Mouse (Mus musculus) midbrain, embryonic 13.5 days (tissue): ENCODE results near the gene Polr3gl. TPM values are rescaled to one million over a fixed set of nuclear protein-coding genes. Genes with fewer than 3 reads are reported as not detected.

Experiments used
- ATAC-seq: fragments of 200-750 bp; cut with Nextera tagmentation; 2 replicates; pipeline ENCODE4 v1.8.0; 2017; ENCODE audit warnings: mild to moderate bottlenecking, moderate TSS enrichment, moderate library complexity
- H3K27ac ChIP-seq: fragments of 300-500 bp; sonication (generic); 2 replicates; pipeline ENCODE4 v1.5.1; 2015; ENCODE audit warnings: inconsistent platforms, mild to moderate bottlenecking, moderate library complexity
- H3K27me3 ChIP-seq: fragments of 300-500 bp; sonication (generic); 2 replicates; pipeline ENCODE4 v1.6.1; 2015; ENCODE audit warnings: mild to moderate bottlenecking, inconsistent platforms
- H3K36me3 ChIP-seq: fragments of 300-500 bp; sonication (generic); 2 replicates; pipeline ENCODE4 v1.6.1; 2015; ENCODE audit warnings: mild to moderate bottlenecking, inconsistent platforms
- H3K4me1 ChIP-seq: fragments of 300-500 bp; sonication (generic); replicated peaks from 2 replicates; pipeline ENCODE4 v1.6.1; 2015; ENCODE audit warnings: inconsistent platforms
- H3K4me2 ChIP-seq: fragments of 300-500 bp; sonication (generic); replicated peaks from 2 replicates; pipeline ENCODE4 v1.6.1; 2015; ENCODE audit warnings: moderate library complexity, mild to moderate bottlenecking, inconsistent platforms
- H3K4me3 ChIP-seq: fragments of 300-500 bp; sonication (generic); replicated peaks from 2 replicates; pipeline ENCODE4 v1.5.1; 2015; ENCODE audit warnings: mild to moderate bottlenecking, inconsistent platforms
- H3K9ac ChIP-seq: fragments of 300-500 bp; sonication (generic); replicated peaks from 2 replicates; pipeline ENCODE4 v1.6.1; 2015; ENCODE audit warnings: mild to moderate bottlenecking, inconsistent platforms
- H3K9me3 ChIP-seq: fragments of 300-500 bp; sonication (generic); 2 replicates; pipeline ENCODE4 v1.6.1; 2016; ENCODE audit warnings: mild to moderate bottlenecking, inconsistent platforms
- WGBS: fragments of 180-500 bp; shearing (Covaris S2); methylation state at CpG from one replicate; pipeline ENCODE4 v1.1.7; 2015; 5-methylcytosine and 5-hydroxymethylcytosine counted together
- polyA plus RNA-seq: library from polyadenylated mRNA; unstranded; fragments of >200 nt; fragmentation: Nextera tagmentation; extraction: Ambion mirVana; gene quantifications from 2 replicates; pipeline ENCODE4 v1.2.1, GENCODE M21; 2015

Polr3gl gene
- polyA plus RNA-seq = 41.1 and 42.0 TPM in 2 replicates

- peaks cover 52% of the 10 kb centered on the region for H3K4me1 ChIP-seq
- H3K36me3 ChIP-seq = no peaks in the 10 kb centered on the region
- WGBS = under 1% methylated on average over 38 of the region's 38 CpGs
- peak within 1 kb of the TSS; percentile 76 for H3K27ac ChIP-seq
- peaks cover 14% of the 10 kb centered on the region; the same call in 1 of the 2 replicates for H3K27me3 ChIP-seq
- H3K4me2 ChIP-seq = peak within 1 kb of the TSS; percentile 70
- H3K4me3 ChIP-seq = peak within 1 kb of the TSS; percentile 67
- no peaks in the 10 kb centered on the region for H3K9me3 ChIP-seq
- peak within 1 kb of the TSS; percentile 78 for H3K9ac ChIP-seq
- ATAC-seq = peak; percentile 88
These were observed at the start of gene Polr3gl for GRCm38 (mm10) chr3:96593790-96594560. Polr3gl (minus strand) TSS chr3:96594181.

DNA sequence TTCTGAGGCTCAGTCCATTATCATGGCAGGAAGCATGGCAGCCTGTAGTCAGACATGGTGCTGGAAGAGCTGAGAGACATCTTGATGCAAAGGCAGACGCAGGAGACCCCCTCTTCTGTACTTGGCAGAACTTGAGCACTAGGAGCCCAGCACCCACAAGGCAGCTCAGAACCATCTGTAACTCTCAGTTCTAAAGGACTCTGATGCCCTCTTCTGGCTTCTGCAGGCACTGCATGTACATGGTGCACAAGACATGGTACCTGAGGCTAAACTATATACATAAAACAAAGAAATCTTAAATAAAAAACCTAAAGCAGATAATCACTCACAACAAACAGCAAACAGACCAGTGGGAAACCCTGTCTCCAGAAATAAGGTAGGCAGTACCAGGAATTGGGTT lies 45.2 kb upstream of the Polr3gl start:
- Histone ChIP-seq H3K27ac (no peak overlapping the region), H3K9ac (no peak overlapping the region), H3K4me3 (no peak overlapping the region)

GRCm38 (mm10) chr3:96636448-96636847 lies 42.5 kb upstream of the Polr3gl start:
- peak overlapping the region; percentile 94 for H3K4me2 ChIP-seq
- 72% methylated on average over 11 of the region's 11 CpGs for WGBS
- no peak for ATAC-seq
- H3K9me3 ChIP-seq = no peaks in the 10 kb centered on the region
- peak overlapping the region; percentile 95 for H3K4me3 ChIP-seq
- peaks cover 54% of the 10 kb centered on the region for H3K36me3 ChIP-seq
- peaks cover 24% of the 10 kb centered on the region for H3K4me1 ChIP-seq
- no peak overlapping the region for H3K27ac ChIP-seq
- no peaks in the 10 kb centered on the region for H3K27me3 ChIP-seq
- H3K9ac ChIP-seq = peak overlapping the region; percentile 95

More for the DNA sequence above, 45.2 kb upstream of the Polr3gl start:
- H3K27me3 ChIP-seq = no peaks in the 10 kb centered on the region
- peaks cover 24% of the 10 kb centered on the region for H3K4me1 ChIP-seq
- no peaks in the 10 kb centered on the region for H3K9me3 ChIP-seq
- H3K36me3 ChIP-seq = peaks cover 50% of the 10 kb centered on the region
- 85% methylated on average over 1 of the region's 1 CpGs for WGBS
- no peak overlapping the region for H3K4me2 ChIP-seq
- no peak for ATAC-seq

DNA sequence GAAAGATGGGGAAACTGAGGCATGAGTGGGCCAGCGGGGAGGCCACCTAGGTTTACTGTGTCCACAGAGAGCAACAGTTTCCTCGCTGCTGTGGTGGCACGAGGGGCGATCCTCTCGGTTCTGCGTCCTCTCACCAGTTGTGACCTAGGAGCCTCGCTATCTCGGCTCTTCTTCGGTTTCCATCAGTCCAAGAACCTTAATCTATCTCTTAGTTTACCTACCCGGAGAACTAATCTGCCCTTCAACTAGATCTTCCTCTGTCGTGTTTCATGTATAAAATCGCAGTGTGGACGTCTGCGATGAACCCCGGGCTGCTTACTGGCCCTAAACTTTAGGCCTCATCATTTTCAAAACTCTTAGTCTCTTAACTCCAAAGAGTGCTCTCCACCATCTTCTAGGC lies 41.9 kb upstream of the Polr3gl start:
- H3K9me3 ChIP-seq = no peaks in the 10 kb centered on the region
- H3K4me2 ChIP-seq = peak overlapping the region; percentile 94
- 11% methylated on average over 15 of the region's 15 CpGs for WGBS
- no peaks in the 10 kb centered on the region for H3K27me3 ChIP-seq
- H3K36me3 ChIP-seq = peaks cover 52% of the 10 kb centered on the region
- peak overlapping the region; percentile 88 for H3K27ac ChIP-seq
- peaks cover 28% of the 10 kb centered on the region for H3K4me1 ChIP-seq
- peak overlapping the region; percentile 95 for H3K4me3 ChIP-seq
- H3K9ac ChIP-seq = peak overlapping the region; percentile 95
- no peak for ATAC-seq

DNA sequence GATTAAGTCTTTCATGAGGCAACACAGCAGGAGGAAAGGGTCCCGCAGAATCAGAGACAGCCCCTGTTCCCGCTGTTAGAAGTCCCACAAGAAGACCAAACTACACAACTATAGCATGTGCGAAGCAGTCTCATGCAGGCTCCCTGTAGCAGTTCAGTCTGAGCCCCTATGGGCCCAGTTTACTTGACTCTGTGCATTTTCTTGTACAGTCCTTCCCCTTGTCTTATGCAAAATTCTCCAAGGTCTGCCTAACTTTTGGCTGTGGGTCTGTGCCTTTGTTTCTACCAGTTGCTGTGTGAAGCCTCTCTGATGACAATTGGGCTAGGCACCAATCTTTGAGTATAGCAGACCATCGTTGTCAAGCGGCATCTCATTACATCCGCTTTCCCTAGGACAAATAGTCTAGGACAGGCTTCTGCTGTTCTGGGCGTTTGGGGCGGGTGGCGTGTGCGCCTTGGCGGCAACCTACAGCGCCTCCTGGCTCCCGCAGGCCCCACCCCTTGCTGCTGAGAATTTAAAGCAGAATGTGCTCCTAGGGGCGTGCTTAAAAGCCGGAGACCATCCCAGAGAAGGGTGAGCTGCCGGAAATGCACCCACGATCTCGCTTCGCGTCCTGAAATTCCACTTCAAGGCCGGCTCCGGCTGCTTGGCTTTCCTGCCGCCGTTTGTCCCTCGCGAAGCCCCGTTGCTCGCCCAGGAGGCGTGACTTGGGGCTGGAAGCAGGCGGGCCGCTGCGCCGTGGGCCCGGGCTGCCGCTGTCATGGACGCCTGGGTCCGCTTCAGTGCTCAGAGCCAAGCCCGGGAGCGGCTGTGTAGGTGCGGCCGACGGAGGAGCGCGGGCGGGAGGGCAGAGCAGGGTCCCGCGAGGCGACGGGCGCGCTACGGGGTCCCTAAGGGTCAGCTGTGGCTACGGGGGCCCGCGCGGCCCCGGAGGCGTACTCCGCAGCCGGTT lies 41.2 kb upstream of the Polr3gl start, which contains the start of the genes Pex11b and Gm42957:
Gene Pex11b, plus strand, starts transcription at position 449 of the 952 bp plus-strand sequence.
Gene Gm42957, plus strand, starts transcription at position 547 of the 952 bp plus-strand sequence.
- Histone ChIP-seq H3K4me3 (peak within 1 kb of the TSS; percentile 95), H3K27me3 (no peaks in the 10 kb centered on the region), H3K4me2 (peak within 1 kb of the TSS; percentile 94), H3K4me1 (peaks cover 35% of the 10 kb centered on the region), H3K27ac (peak within 1 kb of the TSS; percentile 88), H3K36me3 (peaks cover 48% of the 10 kb centered on the region), H3K9me3 (no peaks in the 10 kb centered on the region), H3K9ac (peak within 1 kb of the TSS; percentile 95)
- ATAC-seq = peak; percentile 94
- WGBS = 2% methylated on average over 60 of the region's 60 CpGs

DNA sequence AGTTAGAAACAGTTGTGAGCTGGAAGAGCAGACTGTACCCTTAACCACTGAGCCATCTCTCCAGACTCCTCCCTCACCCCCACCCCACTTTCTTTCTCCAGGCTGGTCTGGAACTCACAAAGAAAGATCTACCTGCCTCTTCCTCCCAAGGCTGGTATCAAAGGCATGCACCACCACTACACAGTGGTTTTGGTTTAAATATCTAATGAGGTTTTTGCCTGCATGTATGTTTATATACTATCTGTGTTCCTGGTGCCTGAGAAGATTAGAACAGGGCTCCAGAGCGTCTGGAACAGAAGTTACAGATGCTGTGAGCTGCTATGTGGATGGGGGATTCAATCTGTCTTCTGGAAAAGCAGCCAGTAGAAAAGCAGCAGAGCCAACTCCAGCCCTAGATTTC lies 40.0 kb upstream of the Polr3gl start:
- ATAC-seq = no peak
- Histone ChIP-seq H3K9ac (no peak overlapping the region), H3K4me2 (no peak overlapping the region), H3K36me3 (peaks cover 38% of the 10 kb centered on the region), H3K4me1 (peaks cover 40% of the 10 kb centered on the region), H3K27me3 (no peaks in the 10 kb centered on the region), H3K9me3 (no peaks in the 10 kb centered on the region), H3K4me3 (no peak overlapping the region), H3K27ac (no peak overlapping the region)
- WGBS = 74% methylated on average over 1 of the region's 1 CpGs

GRCm38 (mm10) chr3:96632058-96632457 lies 38.1 kb upstream of the Polr3gl start:
- no peak overlapping the region for H3K4me2 ChIP-seq
- H3K27me3 ChIP-seq = no peaks in the 10 kb centered on the region
- H3K9ac ChIP-seq = no peak overlapping the region
- H3K4me3 ChIP-seq = no peak overlapping the region
- no peak for ATAC-seq
- H3K36me3 ChIP-seq = peaks cover 22% of the 10 kb centered on the region
- no peaks in the 10 kb centered on the region for H3K9me3 ChIP-seq
- H3K27ac ChIP-seq = no peak overlapping the region
- H3K4me1 ChIP-seq = peaks cover 39% of the 10 kb centered on the region

DNA sequence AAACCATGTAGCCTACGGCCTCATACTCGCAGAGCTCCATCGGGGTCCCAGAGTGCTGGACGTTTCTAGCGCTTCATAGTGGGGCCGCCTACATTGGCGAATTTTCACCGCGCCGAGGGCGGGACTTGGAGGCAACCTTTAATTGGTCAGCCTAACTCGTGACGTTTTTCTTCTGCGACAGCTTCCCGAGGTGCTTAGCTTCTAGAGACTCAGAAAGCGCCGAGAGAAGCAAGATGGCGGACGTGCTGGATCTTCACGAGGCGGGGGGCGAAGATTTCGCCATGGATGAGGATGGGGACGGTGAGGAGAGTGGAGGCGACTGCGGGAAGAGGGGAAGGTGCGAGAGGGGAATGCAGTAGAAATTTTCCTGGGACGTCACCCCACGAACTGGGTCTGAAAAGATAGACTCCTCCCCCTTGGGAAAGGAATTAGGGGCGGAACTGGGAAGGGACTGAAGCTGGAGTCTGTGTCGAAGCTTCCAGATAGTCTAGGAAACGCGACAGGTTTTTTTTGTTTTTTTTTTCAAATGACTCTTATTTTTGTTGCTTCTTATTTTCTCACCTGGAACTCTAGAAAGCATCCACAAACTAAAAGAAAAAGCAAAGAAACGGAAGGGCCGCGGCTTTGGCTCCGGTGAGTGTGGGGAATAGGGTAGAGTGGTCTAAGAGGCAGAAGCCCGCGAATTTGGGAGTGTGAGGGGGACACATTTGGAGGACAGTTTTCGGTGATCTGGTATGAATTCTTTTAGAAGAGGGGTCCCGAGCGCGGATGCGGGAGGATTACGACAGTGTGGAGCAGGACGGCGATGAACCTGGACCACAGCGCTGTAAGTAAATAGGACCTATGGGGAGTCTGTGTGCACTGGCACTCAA lies 36.0 kb upstream of the Polr3gl start, which contains the start of gene Rbm8a:
Gene Rbm8a, plus strand, starts transcription at position 205 of the 872 bp plus-strand sequence.
- H3K4me1 ChIP-seq = peaks cover 23% of the 10 kb centered on the region
- H3K4me3 ChIP-seq = peak within 1 kb of the TSS; percentile 76
- H3K36me3 ChIP-seq = peaks cover 33% of the 10 kb centered on the region
- H3K27ac ChIP-seq = peak within 1 kb of the TSS; percentile 79
- peak within 1 kb of the TSS; percentile 89 for H3K4me2 ChIP-seq
- peak; percentile 96 for ATAC-seq
- 2% methylated on average over 48 of the region's 48 CpGs for WGBS
- H3K27me3 ChIP-seq = no peaks in the 10 kb centered on the region
- no peaks in the 10 kb centered on the region for H3K9me3 ChIP-seq
- H3K9ac ChIP-seq = peak within 1 kb of the TSS; percentile 78

DNA sequence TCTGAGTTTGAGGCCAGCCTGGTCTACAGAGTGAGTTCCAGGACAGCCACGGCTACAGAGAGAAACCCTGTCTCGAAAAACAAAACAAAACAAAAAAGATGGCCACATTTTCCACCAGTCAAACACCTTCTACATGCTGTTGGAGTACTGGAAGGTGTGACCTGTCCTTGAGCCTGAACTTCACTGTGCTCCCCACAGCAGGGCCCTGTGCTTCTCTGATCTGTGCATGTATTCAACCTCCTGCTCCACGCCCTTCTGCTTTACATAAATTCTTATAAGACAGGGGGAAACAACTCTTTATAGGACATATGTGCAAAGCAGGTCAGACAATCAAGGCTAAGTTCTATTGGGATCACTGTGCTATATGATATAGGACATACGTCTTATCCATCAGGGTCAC lies 29.2 kb upstream of the Polr3gl start:
- 92% methylated on average over 4 of the region's 4 CpGs for WGBS
- no peak for ATAC-seq

DNA sequence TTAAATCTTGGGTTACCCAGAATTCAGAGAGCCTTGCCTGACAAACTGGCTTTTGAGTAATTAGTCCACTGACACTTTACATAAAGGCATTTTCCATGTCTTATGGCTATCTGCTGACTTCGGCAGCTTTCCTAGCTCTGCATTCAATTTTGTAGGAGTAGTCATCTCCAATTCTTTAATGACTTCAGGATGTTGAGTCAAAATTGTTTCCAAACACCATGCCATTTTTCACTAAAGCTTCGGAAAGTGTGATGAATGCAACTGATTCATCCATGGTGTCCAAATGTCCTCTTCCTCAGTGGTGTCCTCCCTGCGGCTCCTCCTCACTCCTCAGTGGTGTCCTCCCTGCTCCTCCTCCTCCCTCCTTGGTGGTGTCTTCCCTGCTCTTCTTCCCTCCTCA lies 24.0 kb upstream of the Polr3gl start:
- WGBS = 96% methylated on average over 3 of the region's 3 CpGs
- no peaks in the 10 kb centered on the region for H3K9me3 ChIP-seq
- H3K36me3 ChIP-seq = peaks cover 73% of the 10 kb centered on the region
- no peaks in the 10 kb centered on the region for H3K4me1 ChIP-seq
- no peak overlapping the region for H3K9ac ChIP-seq
- no peak overlapping the region for H3K4me2 ChIP-seq
- no peak overlapping the region for H3K4me3 ChIP-seq
- no peaks in the 10 kb centered on the region for H3K27me3 ChIP-seq
- no peak overlapping the region for H3K27ac ChIP-seq
- no peak for ATAC-seq

More for the DNA sequence above, 29.2 kb upstream of the Polr3gl start:
- no peak overlapping the region for H3K4me3 ChIP-seq
- no peak overlapping the region for H3K27ac ChIP-seq
- no peak overlapping the region for H3K9ac ChIP-seq
- no peaks in the 10 kb centered on the region for H3K27me3 ChIP-seq
- no peak overlapping the region for H3K4me2 ChIP-seq
- no peaks in the 10 kb centered on the region for H3K4me1 ChIP-seq
- no peaks in the 10 kb centered on the region for H3K9me3 ChIP-seq
- H3K36me3 ChIP-seq = peaks cover 66% of the 10 kb centered on the region

- no peak for ATAC-seq
- Histone ChIP-seq H3K9ac (no peak overlapping the region), H3K27ac (no peak overlapping the region), H3K27me3 (no peaks in the 10 kb centered on the region), H3K4me3 (no peak overlapping the region), H3K9me3 (no peaks in the 10 kb centered on the region), H3K4me1 (peaks cover 42% of the 10 kb centered on the region), H3K4me2 (no peak overlapping the region), H3K36me3 (0 out of 2 replicates have a peak, but pooled peaks cover 5% of the 10 kb centered on the region)
- 94% methylated on average over 4 of the region's 4 CpGs for WGBS
These were observed 12.6 kb upstream of the Polr3gl start for GRCm38 (mm10) chr3:96606618-96607017.
